Mouse (Mus musculus) liver, embryonic 16.5 days (tissue): ENCODE measurements at regions not wholly inside any gene's neighbourhood (a gene's known extent, or its start where the extent isn't known, plus 50 kb on each side); places are given as distances from the start of the nearest gene placed in this dataset.

ENCODE experiments used
- ATAC-seq: fragments of 200-750 bp; cut with Nextera tagmentation; 2 replicates; pipeline ENCODE4 v1.8.0; 2017; ENCODE audit warnings: low read depth, mild to moderate bottlenecking, moderate number of reproducible peaks, moderate library complexity
- H3K27ac ChIP-seq: fragments of 300-500 bp; sonication (generic); 2 replicates; pipeline ENCODE4 v1.5.1; 2014; ENCODE audit warnings: mild to moderate bottlenecking, low read length
- H3K27me3 ChIP-seq: fragments of 300-500 bp; sonication (generic); 2 replicates; pipeline ENCODE4 v1.6.1; 2014; ENCODE audit warnings: low read depth, low read length, mixed read lengths; ENCODE audit not compliant: control insufficient read depth, insufficient read depth
- H3K36me3 ChIP-seq: fragments of 300-500 bp; sonication (generic); 2 replicates; pipeline ENCODE4 v1.6.1; 2014; ENCODE audit warnings: mild to moderate bottlenecking; ENCODE audit not compliant: control insufficient read depth, insufficient read depth
- H3K4me1 ChIP-seq: fragments of 300-500 bp; sonication (generic); 2 replicates; pipeline ENCODE4 v1.6.1; 2014; ENCODE audit warnings: low read depth, low read length, mixed read lengths; ENCODE audit not compliant: control insufficient read depth
- H3K4me2 ChIP-seq: fragments of 300-500 bp; sonication (generic); 2 replicates; pipeline ENCODE4 v1.6.1; 2014; ENCODE audit warnings: low read depth, low read length, mixed read lengths
- H3K4me3 ChIP-seq: fragments of 300-500 bp; sonication (generic); 2 replicates; pipeline ENCODE4 v1.5.1; 2014; ENCODE audit warnings: low read depth, mild to moderate bottlenecking, low read length
- H3K9ac ChIP-seq: fragments of 300-500 bp; sonication (generic); 2 replicates; pipeline ENCODE4 v1.6.1; 2014; ENCODE audit warnings: low read depth, low read length
- H3K9me3 ChIP-seq: fragments of 300-500 bp; sonication (generic); replicated peaks from 2 replicates; pipeline ENCODE4 v1.6.1; 2016; ENCODE audit warnings: low read length; ENCODE audit not compliant: control insufficient read depth
- WGBS: fragments of 180-500 bp; shearing (Covaris S2); extraction: QIAGEN DNeasy Blood & Tissue Kit; methylation state at CpG from one replicate; pipeline ENCODE4 v1.1.7; 2014; ENCODE audit not compliant: insufficient replicate concordance; 5-methylcytosine and 5-hydroxymethylcytosine counted together

- Histone ChIP-seq H3K27ac (no peak overlapping the region), H3K27me3 (no peaks in the 10 kb centered on the region), H3K4me1 (no peaks in the 10 kb centered on the region), H3K4me2 (no peak overlapping the region), H3K9ac (no peak overlapping the region), H3K9me3 (no peaks in the 10 kb centered on the region), H3K36me3 (no peaks in the 10 kb centered on the region), H3K4me3 (no peak overlapping the region)
- no peak for ATAC-seq
Measured at GRCm38 (mm10) chr9:50150091-50150490, 194.7 kb downstream of the Rpl10-ps3 start.

GRCm38 (mm10) chr9:50142756-50143155 lies 202.0 kb downstream of the Rpl10-ps3 start:
- no peaks in the 10 kb centered on the region for H3K27me3 ChIP-seq
- no peaks in the 10 kb centered on the region for H3K9me3 ChIP-seq
- H3K4me3 ChIP-seq = no peak overlapping the region
- no peak overlapping the region for H3K4me2 ChIP-seq
- WGBS = 59% methylated on average over 1 of the region's 1 CpGs
- H3K4me1 ChIP-seq = no peaks in the 10 kb centered on the region
- H3K36me3 ChIP-seq = no peaks in the 10 kb centered on the region
- H3K9ac ChIP-seq = no peak overlapping the region
- ATAC-seq = no peak
- no peak overlapping the region for H3K27ac ChIP-seq

- Histone ChIP-seq H3K27me3 (no peaks in the 10 kb centered on the region), H3K4me2 (no peak overlapping the region), H3K9me3 (no peaks in the 10 kb centered on the region), H3K4me3 (no peak overlapping the region), H3K27ac (no peak overlapping the region), H3K9ac (no peak overlapping the region), H3K4me1 (no peaks in the 10 kb centered on the region), H3K36me3 (no peaks in the 10 kb centered on the region)
- WGBS = 70% methylated on average over 8 of the region's 8 CpGs
- no peak for ATAC-seq
Measured at GRCm38 (mm10) chr9:50142091-50142490, 202.7 kb downstream of the Rpl10-ps3 start.

- no peaks in the 10 kb centered on the region for H3K36me3 ChIP-seq
- no peak for ATAC-seq
- H3K9me3 ChIP-seq = no peaks in the 10 kb centered on the region
- 50% methylated on average over 6 of the region's 6 CpGs for WGBS
- H3K4me2 ChIP-seq = no peak overlapping the region
- H3K9ac ChIP-seq = no peak overlapping the region
- no peak overlapping the region for H3K4me3 ChIP-seq
- no peaks in the 10 kb centered on the region for H3K27me3 ChIP-seq
- no peaks in the 10 kb centered on the region for H3K4me1 ChIP-seq
- H3K27ac ChIP-seq = no peak overlapping the region
Measured at GRCm38 (mm10) chr9:50141176-50141575, 203.6 kb downstream of the Rpl10-ps3 start.

GRCm38 (mm10) chr9:50138341-50138978 lies 206.3 kb downstream of the Rpl10-ps3 start:
- no peak overlapping the region for H3K9ac ChIP-seq
- no peak overlapping the region for H3K4me3 ChIP-seq
- no peaks in the 10 kb centered on the region for H3K9me3 ChIP-seq
- H3K27me3 ChIP-seq = no peaks in the 10 kb centered on the region
- H3K4me2 ChIP-seq = no peak overlapping the region
- no peak overlapping the region for H3K27ac ChIP-seq
- no peaks in the 10 kb centered on the region for H3K36me3 ChIP-seq
- no peaks in the 10 kb centered on the region for H3K4me1 ChIP-seq
- ATAC-seq = no peak
- WGBS = 82% methylated on average over 9 of the region's 9 CpGs

- no peak for ATAC-seq
- no peak overlapping the region for H3K4me2 ChIP-seq
- no peaks in the 10 kb centered on the region for H3K9me3 ChIP-seq
- H3K4me1 ChIP-seq = no peaks in the 10 kb centered on the region
- no peaks in the 10 kb centered on the region for H3K36me3 ChIP-seq
- H3K4me3 ChIP-seq = no peak overlapping the region
- no peaks in the 10 kb centered on the region for H3K27me3 ChIP-seq
- no peak overlapping the region for H3K9ac ChIP-seq
- 57% methylated on average over 1 of the region's 1 CpGs for WGBS
- H3K27ac ChIP-seq = no peak overlapping the region
Measured at GRCm38 (mm10) chr9:50136636-50136985, 208.2 kb downstream of the Rpl10-ps3 start.

- H3K27ac ChIP-seq = no peak overlapping the region
- ATAC-seq = no peak
- WGBS = 66% methylated on average over 10 of the region's 10 CpGs
- H3K9ac ChIP-seq = no peak overlapping the region
- no peaks in the 10 kb centered on the region for H3K4me1 ChIP-seq
- no peak overlapping the region for H3K4me3 ChIP-seq
- H3K36me3 ChIP-seq = no peaks in the 10 kb centered on the region
- H3K4me2 ChIP-seq = no peak overlapping the region
- H3K9me3 ChIP-seq = no peaks in the 10 kb centered on the region
- no peaks in the 10 kb centered on the region for H3K27me3 ChIP-seq
Measured at GRCm38 (mm10) chr9:50135939-50136635, 208.7 kb downstream of the Rpl10-ps3 start.

GRCm38 (mm10) chr9:50124241-50124640 lies 220.5 kb downstream of the Rpl10-ps3 start:
- H3K4me1 ChIP-seq = no peaks in the 10 kb centered on the region
- no peak overlapping the region for H3K4me2 ChIP-seq
- H3K9ac ChIP-seq = no peak overlapping the region
- no peaks in the 10 kb centered on the region for H3K27me3 ChIP-seq
- H3K9me3 ChIP-seq = no peaks in the 10 kb centered on the region
- 46% methylated on average over 4 of the region's 4 CpGs for WGBS
- H3K27ac ChIP-seq = no peak overlapping the region
- no peak for ATAC-seq
- no peak overlapping the region for H3K4me3 ChIP-seq
- H3K36me3 ChIP-seq = no peaks in the 10 kb centered on the region

- no peak for ATAC-seq
- H3K36me3 ChIP-seq = no peaks in the 10 kb centered on the region
- no peak overlapping the region for H3K4me3 ChIP-seq
- no peaks in the 10 kb centered on the region for H3K4me1 ChIP-seq
- no peaks in the 10 kb centered on the region for H3K27me3 ChIP-seq
- H3K27ac ChIP-seq = no peak overlapping the region
- no peaks in the 10 kb centered on the region for H3K9me3 ChIP-seq
- no peak overlapping the region for H3K9ac ChIP-seq
- WGBS = 62% methylated on average over 9 of the region's 9 CpGs
- no peak overlapping the region for H3K4me2 ChIP-seq
Measured at GRCm38 (mm10) chr9:50120820-50121599, 223.8 kb downstream of the Rpl10-ps3 start.
